Mouse (Mus musculus) kidney, adult 2 months (tissue): ENCODE measurements around the gene Gdf11. TPM values are rescaled to one million over a fixed set of nuclear protein-coding genes. Genes with fewer than 3 reads are reported as not detected.

Experiments
- DNase-seq: peaks from one replicate; pipeline ENCODE4 v3.0.0; 2021
- H3K27ac ChIP-seq: fragments of 200-500 bp; 2 replicates; pipeline ENCODE4 v1.5.1; 2012; ENCODE audit warnings: low read depth, low read length, control low read depth, inconsistent platforms; ENCODE audit not compliant: insufficient read depth
- H3K27me3 ChIP-seq: fragments of 200-500 bp; replicated peaks from 2 replicates; pipeline ENCODE4 v1.6.1; 2012; ENCODE audit warnings: mild to moderate bottlenecking, moderate library complexity, low read length, inconsistent platforms; ENCODE audit not compliant: control insufficient read depth, insufficient read depth
- H3K36me3 ChIP-seq: fragments of 200-500 bp; 2 replicates; pipeline ENCODE4 v1.6.1; 2012; ENCODE audit warnings: mild to moderate bottlenecking, moderate library complexity, low read length, inconsistent platforms; ENCODE audit not compliant: control insufficient read depth, insufficient read depth
- H3K4me1 ChIP-seq: fragments of 200-500 bp; 2 replicates; pipeline ENCODE4 v1.6.1; 2011; ENCODE audit warnings: low read length; ENCODE audit not compliant: control insufficient read depth, insufficient read depth
- H3K4me3 ChIP-seq: fragments of 200-500 bp; 2 replicates; pipeline ENCODE4 v1.5.1; 2011; ENCODE audit warnings: mild to moderate bottlenecking, low read depth, low read length, control low read depth; ENCODE audit not compliant: insufficient read depth
- CTCF ChIP-seq: fragments of 200-500 bp; conservative IDR thresholded peaks from 2 replicates; pipeline ENCODE4 v1.5.1; 2011; ENCODE audit warnings: low read depth, mild to moderate bottlenecking, control low read depth, low read length, moderate library complexity, mixed read lengths; ENCODE audit not compliant: insufficient read depth, insufficient read length
- POLR2A ChIP-seq: fragments of 200-500 bp; IDR thresholded peaks from one replicate; pipeline ENCODE4 v1.6.1; 2011; ENCODE audit warnings: low read depth, low read length, control low read depth
- WGBS: fragments of 180-500 bp; shearing (Covaris S2); methylation state at CpG from one replicate; pipeline ENCODE4 v1.1.7; 2018; 5-methylcytosine and 5-hydroxymethylcytosine counted together
- polyA plus RNA-seq: library from polyadenylated mRNA; depleted of rRNA; stranded (reverse); fragments of >200 nt; gene quantifications from 2 replicates; pipeline ENCODE4 v1.2.3, GENCODE M21; 2012

Gdf11 gene
- polyA plus RNA-seq, 1 experiment = 2.5 TPM

DNA sequence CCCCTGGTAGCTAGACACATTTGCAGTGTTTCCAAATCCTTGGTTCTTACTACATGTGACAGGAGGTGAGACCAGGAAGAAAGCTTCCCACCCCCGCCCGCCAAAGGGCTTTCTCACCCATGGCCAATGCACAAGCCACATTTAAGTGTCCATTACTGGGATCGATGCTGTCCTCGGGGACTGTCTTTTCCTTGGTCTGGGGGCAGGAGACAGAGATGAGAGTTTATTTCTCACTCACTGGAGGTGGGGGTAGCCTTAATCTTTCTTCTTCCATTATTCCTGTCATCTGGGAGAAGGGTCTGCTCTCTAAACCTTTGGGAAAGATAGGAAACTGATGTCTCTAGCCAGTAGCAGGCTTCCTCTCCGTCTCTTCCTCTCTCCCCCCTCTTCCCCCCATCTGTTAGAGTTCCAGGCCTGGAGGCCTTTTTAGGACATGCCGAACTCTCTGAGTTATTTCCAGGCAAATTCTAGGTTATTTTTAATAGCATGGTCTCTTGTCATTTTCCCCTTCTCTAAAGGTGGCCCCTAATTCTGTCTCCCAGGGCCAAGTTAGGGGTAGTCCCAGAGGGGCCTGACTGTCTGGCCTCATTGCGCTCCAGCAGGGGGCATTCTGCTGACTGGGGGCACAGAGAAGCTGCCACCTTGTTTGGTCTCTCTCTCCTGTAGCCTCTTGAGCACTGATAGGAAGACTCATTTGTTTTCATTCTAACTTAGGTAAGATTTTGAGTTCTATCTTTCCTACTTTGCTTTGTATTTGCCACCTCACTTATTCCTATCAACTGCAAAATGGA, 43.7 kb upstream of the Gdf11 start:
- TF ChIP-seq POLR2A = no peak
- TF ChIP-seq CTCF = no peak
- H3K36me3 ChIP-seq = no peaks in the 10 kb centered on the region
- no peaks in the 10 kb centered on the region for H3K27me3 ChIP-seq
- no peak overlapping the region for H3K4me3 ChIP-seq
- peaks cover 14% of the 10 kb centered on the region for H3K4me1 ChIP-seq
- no peak overlapping the region for H3K27ac ChIP-seq
- WGBS = 72% methylated on average over 7 of the region's 7 CpGs
- DNase-seq = no peak

DNA sequence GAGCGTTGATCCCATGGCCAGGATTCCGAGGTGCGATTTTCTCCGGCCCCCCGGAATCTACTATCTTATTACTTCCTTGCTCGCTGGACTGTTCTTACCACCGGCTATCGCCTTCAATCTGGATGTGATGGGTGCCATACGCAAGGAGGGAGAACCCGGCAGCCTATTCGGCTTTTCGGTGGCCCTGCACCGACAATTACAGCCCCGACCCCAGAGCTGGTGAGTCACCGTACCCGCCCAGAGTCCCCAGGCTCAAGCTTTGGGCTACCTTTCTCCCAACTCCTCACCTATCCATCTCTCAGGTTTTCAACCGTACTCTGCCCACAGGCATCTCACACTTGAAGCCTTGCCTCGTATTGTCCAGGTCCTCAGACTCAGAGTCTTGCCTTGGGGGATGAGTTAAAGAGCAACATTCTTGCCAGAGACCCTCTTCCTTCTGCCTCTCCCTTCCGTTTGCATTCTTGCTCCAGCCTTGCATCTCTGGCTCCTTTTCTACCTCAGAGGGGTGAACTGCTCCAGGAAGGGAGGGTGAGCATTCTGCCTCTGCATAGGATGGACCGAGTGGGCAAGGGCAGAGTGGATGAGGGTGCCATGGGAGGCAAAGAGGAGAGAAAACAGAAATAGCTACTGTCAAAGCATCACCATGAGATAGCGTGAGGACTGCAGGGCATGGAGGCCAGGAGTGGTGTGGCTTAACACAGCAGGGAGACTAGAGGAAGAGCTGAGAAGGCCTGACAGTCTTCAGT, 42.6 kb upstream of the Gdf11 start:
- 6% methylated on average over 21 of the region's 21 CpGs for WGBS
- TF ChIP-seq CTCF = no peak
- no peak for TF ChIP-seq POLR2A
- H3K4me3 ChIP-seq = peak overlapping the region; percentile 44
- no peak for DNase-seq
- H3K27ac ChIP-seq = no peak overlapping the region
- peaks cover 13% of the 10 kb centered on the region for H3K4me1 ChIP-seq
- no peaks in the 10 kb centered on the region for H3K27me3 ChIP-seq
- no peaks in the 10 kb centered on the region for H3K36me3 ChIP-seq

DNA sequence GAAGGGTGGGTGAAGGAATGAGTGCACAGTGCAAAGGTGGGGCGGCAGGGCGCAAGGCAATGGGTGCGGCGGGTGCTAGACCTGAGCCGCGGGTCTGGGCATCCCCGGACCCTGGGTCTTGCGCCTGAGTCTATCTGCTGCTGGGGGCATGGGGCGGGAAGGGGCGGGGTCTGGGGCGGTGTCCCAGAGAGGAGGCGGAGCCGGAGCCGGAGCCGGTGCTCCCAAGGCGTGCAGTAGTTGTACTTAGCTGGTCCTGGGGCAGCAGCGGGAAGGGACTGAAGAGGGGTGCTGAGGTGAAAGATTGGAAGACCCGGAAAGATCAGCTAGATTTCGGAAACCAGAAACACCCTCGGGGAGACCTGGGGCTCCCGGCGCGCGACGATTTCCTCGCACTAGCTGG, 42.1 kb upstream of the Gdf11 start, which contains the start of gene Itga7:
Gene Itga7, plus strand, starts transcription at position 245 of the 400 bp plus-strand sequence.
- DNase-seq = peak; percentile 53

DNA sequence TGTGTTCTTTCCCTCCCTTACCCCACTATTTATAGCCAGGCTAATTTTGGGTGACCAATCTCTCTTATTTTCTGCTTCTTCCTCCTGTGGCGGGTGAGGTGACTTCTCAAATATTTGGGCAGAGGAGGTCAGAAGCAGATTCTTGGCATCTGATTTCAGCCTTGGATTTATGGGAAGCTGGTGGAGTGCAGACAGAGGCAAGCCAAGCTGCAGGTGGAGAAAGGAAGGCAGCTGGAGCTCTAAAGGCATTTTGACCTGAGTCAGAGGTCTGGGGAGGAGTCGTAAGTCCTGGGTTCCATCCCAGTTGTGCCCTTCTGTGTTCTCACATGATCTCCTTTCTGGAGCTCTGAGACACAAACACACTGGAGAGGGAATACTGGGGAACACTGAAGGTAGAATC, 39.9 kb upstream of the Gdf11 start:
- Histone ChIP-seq H3K27me3 (no peaks in the 10 kb centered on the region), H3K27ac (no peak overlapping the region)

More for the DNA sequence above, 42.1 kb upstream of the Gdf11 start, which contains the start of gene Itga7:
- 3% methylated on average over 26 of the region's 26 CpGs for WGBS
- H3K4me1 ChIP-seq = peaks cover 10% of the 10 kb centered on the region
- H3K4me3 ChIP-seq = peak within 1 kb of the TSS; percentile 44
- TF ChIP-seq CTCF (no peak), POLR2A (no peak)
- H3K27ac ChIP-seq = no peak within 1 kb of the TSS
- H3K36me3 ChIP-seq = no peaks in the 10 kb centered on the region
- H3K27me3 ChIP-seq = no peaks in the 10 kb centered on the region

DNA sequence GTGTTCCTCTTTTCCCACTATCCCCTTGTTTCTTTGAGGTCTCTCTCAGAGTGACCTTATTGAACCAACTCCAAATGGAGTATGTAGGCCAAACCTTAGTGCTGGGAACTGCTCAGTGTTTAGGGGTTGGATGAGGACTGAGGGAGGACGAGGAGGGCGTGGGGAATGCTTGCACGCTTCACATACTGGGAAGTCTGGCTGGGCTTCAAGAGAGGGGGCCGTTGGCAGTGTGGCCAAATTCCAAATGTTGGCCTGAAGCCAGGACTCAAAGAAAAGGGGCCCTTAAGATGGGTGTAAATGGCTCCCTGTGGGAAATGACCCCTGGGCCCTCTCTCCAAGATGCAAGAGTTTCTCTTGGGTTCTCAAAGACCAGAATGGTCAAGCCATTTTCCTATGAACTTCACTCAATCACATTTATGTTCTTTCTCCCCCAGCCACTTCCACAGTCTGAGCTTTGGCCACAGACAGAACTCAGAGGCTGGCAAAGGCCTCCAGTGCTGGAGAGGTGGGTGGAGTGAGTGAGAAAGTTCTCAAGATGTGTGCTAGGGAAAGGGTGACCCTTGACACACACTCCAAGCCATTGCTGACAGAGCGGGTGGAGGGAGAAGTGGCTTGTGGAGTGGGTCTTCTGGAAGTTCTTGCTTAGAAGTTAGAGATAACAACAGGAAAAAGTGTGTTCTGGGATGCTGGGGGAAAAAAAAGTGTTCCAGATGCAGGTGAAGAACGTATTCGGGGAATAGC, 38.3 kb upstream of the Gdf11 start:
- H3K36me3 ChIP-seq = no peaks in the 10 kb centered on the region
- WGBS = 65% methylated on average over 7 of the region's 7 CpGs
- no peak overlapping the region for H3K27ac ChIP-seq
- TF ChIP-seq POLR2A (no peak), CTCF (no peak)
- no peaks in the 10 kb centered on the region for H3K27me3 ChIP-seq
- peaks cover 6% of the 10 kb centered on the region; the same call in 1 of the 2 replicates for H3K4me1 ChIP-seq
- no peak overlapping the region for H3K4me3 ChIP-seq
- peak; percentile 64 for DNase-seq

More for the DNA sequence above, 39.9 kb upstream of the Gdf11 start:
- no peak for TF ChIP-seq CTCF
- TF ChIP-seq POLR2A = no peak
- WGBS = 38% methylated on average over 2 of the region's 2 CpGs
- DNase-seq = no peak
- H3K36me3 ChIP-seq = no peaks in the 10 kb centered on the region
- H3K4me3 ChIP-seq = no peak overlapping the region
- H3K4me1 ChIP-seq = peaks cover 6% of the 10 kb centered on the region; the same call in 1 of the 2 replicates

DNA sequence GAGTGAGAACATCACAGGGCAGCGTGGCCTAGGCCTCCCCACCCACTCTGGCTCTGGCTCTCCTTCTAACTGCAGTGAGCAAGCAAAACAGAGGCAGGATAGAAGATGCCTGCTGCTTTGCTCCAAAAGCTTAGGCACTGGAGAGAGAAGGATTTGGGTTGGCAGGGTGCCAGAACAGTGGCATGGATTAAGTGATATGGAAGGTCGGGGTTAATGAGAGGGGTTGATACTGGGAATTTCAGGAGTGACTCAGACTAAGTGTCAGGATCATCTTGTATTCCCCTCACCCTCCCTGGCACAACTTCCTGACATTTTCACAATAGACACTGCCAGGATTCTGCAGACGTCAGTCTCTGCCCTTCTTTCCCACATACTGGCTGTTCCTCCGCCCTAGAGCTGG, 36.8 kb upstream of the Gdf11 start:
- Histone ChIP-seq H3K27ac (no peak overlapping the region), H3K4me3 (no peak overlapping the region), H3K36me3 (no peaks in the 10 kb centered on the region), H3K4me1 (peaks cover 9% of the 10 kb centered on the region; the same call in 1 of the 2 replicates), H3K27me3 (no peaks in the 10 kb centered on the region)
- 61% methylated on average over 4 of the region's 4 CpGs for WGBS
- TF ChIP-seq POLR2A (no peak), CTCF (no peak)
- DNase-seq = no peak
